Mouse (Mus musculus) cerebellum, postnatal 14 days (tissue): ENCODE data around the gene Wdr66.
A peak's percentile ranks its signal among the peaks of the same experiment; 100 is the strongest.

Experiments
- DNase-seq, 2 experiments: peaks; one replicate each; pipeline ENCODE4 v3.0.0; 2021; ENCODE audit warnings: mixed read lengths in 2 of 2

The Wdr66 gene

DNA sequence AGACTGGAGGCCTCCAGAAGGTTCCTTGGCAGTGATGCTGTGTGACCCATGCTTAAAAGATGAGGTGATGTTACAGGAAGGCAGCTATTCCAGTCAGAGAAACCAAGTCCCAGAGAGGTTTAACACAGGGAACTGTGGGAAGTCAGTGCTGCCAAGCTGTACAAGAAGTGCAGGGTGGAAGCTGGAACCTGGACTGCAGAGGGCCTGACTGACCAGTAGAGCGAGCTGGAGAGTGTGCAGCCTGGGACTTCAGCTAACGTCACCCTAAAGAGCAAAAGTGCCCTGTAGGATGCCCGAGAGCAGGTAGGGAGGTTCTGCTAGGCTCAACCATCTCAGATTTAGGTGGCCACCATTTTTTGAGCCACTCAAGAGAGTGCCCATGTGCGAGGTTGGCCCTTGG, 111.0 kb downstream of the Wdr66 start:
- no peak for DNase-seq

DNA sequence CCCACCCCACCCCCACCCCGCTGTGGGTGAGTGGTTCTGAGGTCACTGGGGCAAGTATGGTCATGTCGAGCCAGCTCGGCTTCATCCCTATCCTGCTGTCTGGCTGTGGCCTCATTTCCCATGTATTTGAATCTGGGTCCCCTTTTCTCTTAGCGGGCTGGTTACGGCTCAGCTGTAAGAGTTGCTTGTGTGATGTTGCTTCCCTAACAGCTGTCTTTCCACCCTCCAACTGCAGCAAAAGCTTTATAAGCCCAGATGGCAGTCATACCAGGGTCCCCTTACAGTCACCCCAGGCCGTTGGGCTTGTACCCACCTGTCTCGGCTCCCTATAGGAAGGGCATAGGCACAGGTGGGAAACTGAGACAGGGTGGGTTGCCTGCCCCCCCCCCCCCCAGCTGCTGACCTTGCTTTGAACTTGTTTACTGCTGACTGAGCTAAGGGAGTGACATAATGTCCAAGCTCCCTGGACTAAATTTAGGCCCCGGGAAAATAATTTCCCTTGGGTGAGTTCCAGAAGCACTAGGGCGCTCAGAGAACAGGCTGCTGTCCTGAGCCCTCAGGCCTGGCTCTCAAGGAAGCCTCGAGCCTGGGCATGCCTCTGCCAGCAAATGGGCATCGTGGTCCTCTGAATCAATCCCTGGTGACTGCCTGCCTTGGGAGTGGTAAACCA, 112.5 kb downstream of the Wdr66 start:
- peak; percentile 73 to 75 for DNase-seq

DNA sequence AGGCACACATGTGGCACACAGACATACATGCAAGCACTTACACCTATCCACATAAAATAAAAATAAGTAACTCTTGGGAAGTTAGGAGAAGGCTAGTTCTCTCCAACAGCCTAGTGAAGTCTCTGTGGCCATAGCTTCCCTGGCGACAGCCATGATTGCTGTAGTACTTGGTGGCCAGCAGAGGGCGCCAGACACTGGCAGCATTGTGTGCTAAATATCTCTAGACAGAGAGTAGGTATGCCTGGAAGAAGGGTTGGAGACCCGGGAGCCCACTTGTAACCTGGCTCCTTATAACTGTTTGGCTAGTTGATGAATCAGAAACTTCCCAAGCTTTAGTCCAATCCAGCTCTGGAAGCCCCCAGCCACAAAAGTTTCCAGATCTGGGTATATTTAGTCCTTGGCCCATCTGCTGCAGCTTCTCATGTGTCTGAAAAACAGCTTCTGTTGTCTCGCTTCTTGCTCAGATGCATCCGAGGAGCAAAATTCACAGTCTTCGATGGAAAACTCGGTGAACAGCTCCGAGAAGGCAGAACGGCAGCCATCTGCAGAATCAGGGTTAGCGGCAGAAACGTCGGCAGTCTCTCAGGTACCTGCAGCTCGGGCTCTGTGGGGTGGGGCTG, 117.1 kb downstream of the Wdr66 start:
- DNase-seq: peak; percentile 72

DNA sequence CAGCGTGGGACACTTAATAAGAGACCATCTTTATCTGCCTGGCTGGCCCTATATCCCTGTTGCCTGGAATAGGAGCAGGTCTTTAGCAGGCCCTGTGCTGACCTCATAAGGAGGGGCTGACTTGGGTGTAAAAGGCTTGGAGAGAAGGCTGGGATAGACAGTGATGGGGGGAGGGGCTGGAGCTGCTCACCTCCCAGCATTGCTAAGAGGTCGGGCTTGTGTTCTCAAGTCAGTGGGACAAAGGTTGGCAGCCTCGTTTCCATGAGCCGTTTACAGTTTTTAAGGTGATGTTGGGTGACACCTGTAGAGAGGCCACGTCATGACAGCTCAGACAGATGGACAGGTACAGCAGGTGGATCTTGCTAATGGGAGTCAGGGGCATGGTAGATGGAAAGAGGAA, 118.1 kb downstream of the Wdr66 start:
- no peak for DNase-seq

DNA sequence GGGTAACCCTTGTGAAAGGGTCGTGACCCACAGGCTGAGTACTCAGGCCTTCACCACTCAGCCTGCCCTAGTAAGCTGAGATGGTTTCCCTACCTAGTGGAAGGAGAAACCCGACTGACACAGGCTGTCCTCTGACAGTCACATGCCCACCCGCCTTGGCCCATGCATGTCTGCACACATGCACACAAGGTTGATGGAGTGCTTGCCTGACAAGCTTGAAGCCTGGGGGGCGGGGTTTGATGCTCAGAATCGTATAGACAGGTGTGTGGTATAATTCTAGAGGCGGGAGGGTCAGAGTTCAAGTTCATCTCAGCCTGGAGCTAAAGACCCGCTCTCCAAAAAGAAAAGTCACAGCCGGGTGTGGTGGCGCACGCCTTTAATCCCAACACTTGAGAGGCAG, 123.4 kb downstream of the Wdr66 start:
- DNase-seq: no peak

DNA sequence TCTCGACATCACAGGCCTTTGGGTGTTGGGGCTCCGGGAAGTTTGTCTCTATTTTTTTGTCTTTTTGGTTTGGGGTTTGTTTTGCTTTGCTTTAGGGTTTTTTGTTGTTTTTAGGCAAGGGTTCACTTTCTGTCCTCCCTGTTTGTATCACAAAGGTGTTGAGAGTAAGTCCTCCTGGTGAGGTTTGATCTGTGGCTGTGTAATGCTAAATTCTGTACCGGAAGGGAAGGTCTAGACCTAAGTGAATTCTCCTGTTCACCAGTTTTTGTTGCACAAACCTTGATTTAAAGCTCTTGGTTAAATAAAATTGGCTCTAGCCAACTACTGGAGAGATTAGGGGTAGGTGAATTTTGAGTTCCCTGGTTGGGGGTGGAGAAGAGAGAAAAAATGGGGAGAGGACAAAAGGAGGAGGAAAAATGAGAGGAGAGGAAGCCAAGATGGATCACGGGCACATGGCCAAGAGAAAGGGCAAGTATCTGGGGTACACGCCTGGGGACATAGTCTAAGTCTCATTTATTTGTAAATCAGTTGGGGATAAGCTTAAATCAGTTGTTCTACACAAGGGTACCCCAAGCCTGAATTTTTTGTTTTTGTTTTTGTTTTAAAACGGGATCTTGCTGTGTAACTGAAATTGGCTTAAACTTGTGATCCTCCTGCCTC, 124.0 kb downstream of the Wdr66 start:
- peak; percentile 54 to 69 for DNase-seq

DNA sequence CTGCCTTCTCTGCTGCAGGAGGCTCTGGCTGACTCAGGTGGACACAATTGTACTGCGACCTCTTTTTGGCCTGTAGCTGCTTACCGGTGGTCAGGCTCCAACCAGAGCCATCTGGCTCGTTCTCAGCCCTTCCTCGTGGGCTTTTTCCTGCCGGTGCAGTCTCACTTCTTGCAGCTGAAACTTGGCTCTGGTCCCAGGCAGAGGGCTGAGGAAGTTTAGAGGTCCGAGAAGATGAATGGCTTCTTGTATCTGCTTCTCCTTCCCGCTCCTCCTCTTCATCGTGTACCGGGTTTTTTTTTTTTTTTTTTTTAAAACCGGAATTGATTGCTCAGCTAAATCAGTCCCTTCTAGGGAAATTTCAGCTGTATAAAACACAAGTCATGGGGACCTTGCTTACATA, 124.7 kb downstream of the Wdr66 start:
- DNase-seq: peak; percentile 88 to 90
